Mouse (Mus musculus): Measurements from ENCODE around the gene Gcsam.

DNA sequence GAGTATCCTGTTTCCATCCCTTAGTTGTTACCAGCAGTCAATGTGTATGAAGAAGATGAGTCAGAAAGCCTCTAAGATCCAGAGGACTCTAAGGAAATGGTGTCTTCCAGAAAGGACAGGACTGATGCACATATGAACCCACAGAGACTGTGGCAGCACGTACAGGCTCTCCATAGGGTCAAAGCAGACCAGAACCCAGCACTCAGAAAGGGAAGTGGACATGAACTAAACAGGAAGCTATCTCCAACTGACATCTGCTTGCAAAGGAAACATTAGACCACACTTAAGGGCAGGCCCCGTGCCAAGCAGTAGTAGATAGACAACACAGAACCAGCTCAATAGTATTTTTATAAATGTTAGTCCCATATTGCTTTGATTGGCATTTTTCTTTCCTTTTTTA lies 56.0 kb downstream of the Gcsam start:
- no peak for TF ChIP-seq CTCF (IDR thresholded peaks at IDR 0.05; ENCODE audit: low read depth)
- no peak for TF ChIP-seq EP300 (IDR thresholded peaks at IDR 0.05; ENCODE audit: low read depth)

All from heart, postnatal 0 days (tissue).